Mouse (Mus musculus): ENCODE results near the gene Gpr108. TPM values are rescaled to one million over a fixed set of nuclear protein-coding genes. Genes with fewer than 3 reads are reported as not detected.
A peak's percentile ranks its signal among the peaks of the same experiment; 100 is the strongest.

Gpr108 gene
- total RNA-seq, 1 experiment from 2014 or later: 27.8 TPM

DNA sequence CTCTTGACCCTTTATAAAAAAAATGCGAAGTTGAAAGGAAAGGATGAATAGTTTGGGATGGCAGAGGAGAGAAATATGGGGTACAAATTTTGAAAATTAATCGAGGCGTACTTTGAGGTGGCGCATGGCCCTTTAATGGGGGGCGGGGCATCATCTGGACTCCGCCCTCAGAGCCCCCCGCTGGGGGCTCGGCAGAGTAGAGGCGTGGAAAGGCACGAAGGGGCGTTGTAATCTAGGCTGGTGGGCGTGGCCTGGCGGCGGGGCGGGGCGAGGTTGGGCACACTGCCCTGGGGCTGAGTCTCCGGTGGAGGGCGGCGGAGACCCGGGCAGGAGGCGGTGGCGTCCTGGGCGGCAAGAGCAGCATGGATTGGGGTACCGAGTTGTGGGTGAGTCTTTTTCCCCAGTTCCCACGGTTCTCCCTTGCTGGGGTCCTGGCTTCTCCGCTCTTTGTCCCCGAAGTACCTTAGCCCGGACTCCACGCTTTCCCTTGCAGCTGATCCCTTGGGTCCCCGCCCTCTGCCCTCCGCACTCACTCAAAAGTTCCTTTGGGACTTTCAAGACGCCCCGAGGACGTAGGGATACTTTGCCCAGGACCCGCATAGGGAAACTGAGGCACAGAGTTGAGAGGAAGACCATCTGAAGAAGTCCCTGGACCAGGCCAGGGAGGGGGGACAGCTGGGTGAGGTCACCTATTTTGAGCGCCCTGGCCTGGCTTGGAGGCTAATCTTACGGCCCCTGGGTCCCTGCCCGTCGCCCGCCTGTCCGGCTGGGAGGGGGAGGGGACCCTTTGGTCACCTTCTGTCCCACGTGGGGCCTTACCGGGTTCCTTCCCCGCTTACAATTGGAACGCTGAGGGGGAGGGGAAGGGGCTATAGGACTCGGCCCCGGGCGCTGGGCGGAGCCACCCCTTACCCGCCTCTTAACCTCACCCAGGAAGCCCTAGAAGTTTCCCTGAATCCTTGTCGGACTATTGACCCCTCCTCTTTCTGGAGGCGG lies 1.2 kb upstream of the Gpr108 start, which contains the start of gene Trip10:
Gene Trip10, plus strand, starts transcription at position 270 of the 996 bp plus-strand sequence.
- peak; percentile 48 for ATAC-seq (replicated peaks; ENCODE audit: insufficient number of reproducible peaks, low FRiP score, low TSS enrichment, poor library complexity, severe bottlenecking)

DNA sequence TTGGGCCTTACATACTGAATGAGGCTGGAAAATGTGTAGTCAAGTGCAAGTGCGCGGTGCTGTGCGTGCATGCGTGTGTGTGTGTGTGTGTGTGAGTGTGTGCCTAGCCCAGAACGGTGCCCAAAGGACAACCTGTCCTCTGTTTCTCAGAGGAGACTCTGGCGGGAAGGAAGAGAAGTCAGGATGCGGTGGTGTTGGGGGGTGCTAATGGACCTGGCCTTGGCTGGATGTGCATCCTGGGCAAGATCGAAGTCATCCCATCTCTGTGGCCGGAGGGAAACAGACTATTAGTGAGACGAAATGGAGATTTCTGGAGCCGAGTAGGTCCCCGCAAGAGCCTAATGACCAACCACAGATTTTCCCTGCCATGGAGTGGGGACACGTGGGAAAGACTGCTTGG lies 525 bp upstream of the Gpr108 start:
- no peak for ATAC-seq (replicated peaks; ENCODE audit: insufficient number of reproducible peaks, low FRiP score, low TSS enrichment, poor library complexity, severe bottlenecking)

DNA sequence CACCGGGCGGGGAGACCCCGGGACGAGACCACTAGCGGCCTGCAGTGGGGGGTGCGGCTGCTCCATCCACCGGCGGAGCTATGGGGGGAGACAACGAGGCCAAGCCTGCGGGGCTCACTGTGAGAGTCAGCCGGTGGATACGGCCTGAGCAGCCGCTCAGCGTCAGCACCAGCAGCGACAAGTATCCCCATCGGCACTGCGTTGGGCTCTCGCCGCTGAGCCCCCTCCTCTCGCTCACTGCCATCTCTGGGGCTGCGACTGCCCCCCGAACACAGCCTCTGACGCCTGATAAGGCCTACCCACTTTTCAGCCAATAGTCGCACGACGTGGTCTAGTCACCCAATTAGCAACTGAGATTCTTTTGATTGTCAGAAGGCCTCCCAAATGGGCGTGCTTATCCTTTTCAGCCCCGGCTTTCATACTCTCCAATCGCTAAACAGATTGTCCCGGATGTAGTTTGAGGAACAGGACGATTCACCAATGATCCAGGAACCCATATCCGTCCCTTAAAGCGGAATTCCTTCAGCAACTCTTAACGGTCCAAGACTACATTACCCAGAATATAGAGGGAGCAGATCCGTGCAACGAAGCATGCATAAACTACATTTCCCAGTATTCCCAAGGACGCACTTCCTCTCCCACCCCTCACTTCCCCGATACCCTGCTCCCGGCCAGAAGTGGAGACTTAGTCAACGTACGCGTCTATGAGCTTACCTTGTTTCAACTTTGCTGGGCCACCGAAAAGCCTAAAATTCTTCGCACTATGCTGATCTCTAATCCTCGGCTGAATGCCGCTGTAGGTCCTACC lies 649 bp downstream of the Gpr108 start:
- peak; percentile 78 for ATAC-seq (replicated peaks; ENCODE audit: insufficient number of reproducible peaks, low FRiP score, low TSS enrichment, poor library complexity, severe bottlenecking)

DNA sequence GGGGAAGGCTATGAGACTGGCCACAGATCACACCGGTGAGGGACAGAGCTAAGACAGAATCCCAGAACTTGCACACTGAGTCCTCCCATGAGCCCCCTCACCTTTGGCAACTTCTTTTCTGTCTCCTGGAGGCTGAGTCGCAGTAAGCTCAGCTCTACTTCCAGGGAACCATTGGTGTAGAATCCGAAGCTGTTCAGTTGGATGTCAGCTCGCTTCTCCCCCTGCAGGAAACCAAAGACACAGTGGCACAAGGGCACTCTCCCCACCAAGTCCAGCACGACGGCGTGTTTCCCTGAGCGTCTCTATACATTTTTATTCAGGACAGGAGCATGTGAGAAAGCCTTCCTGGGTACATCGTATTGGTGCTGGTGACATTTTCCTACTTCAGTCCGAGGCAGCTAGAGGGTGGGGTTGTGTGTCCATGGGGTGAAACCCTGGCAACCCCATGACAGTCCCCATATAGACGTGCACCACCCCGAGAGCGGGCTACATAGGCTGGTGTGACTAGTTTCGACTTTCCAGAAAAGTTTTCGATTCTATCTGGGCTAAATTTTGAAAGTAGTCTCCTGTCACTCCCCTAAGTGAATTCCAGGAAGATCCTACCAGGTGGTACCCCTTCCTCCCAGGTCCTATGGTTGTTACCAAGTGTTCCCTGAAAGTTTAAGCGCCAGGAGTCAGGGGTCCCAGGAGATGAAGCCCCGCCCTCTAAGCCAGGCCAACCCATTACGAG lies 1.4 kb downstream of the Gpr108 start:
- ATAC-seq (replicated peaks; ENCODE audit: insufficient number of reproducible peaks, low FRiP score, low TSS enrichment, poor library complexity, severe bottlenecking): no peak

DNA sequence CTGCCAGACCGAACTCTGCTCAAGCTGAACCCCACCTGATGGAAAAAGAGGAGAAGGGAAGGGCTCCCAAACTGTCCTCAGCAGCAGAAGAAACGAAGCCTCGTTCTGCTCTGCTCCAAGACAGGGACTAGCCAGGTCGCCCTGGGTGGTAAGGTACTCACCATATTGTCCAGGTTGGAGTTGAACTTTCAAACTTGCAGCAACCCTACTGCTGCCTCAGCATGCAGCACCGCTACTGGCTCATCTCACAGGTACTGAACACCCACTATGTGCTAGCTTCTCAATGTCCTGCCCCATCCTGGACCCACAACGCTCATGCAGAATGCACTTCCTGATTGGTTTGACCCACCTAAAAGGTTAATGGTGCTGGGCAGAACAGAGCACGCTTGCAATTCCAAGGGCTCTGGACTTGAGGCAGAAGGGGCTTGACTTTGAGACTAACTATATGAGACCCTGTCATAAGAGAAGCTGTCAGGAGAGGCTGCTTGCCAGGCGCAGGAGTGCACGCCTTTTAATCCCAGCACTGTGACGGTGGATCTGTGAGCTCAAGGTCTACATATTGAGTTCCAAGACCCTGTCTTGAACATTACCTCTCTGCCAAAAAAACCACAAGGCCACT lies 2.8 kb downstream of the Gpr108 start:
- no peak for ATAC-seq (replicated peaks; ENCODE audit: insufficient number of reproducible peaks, low FRiP score, low TSS enrichment, poor library complexity, severe bottlenecking)

DNA sequence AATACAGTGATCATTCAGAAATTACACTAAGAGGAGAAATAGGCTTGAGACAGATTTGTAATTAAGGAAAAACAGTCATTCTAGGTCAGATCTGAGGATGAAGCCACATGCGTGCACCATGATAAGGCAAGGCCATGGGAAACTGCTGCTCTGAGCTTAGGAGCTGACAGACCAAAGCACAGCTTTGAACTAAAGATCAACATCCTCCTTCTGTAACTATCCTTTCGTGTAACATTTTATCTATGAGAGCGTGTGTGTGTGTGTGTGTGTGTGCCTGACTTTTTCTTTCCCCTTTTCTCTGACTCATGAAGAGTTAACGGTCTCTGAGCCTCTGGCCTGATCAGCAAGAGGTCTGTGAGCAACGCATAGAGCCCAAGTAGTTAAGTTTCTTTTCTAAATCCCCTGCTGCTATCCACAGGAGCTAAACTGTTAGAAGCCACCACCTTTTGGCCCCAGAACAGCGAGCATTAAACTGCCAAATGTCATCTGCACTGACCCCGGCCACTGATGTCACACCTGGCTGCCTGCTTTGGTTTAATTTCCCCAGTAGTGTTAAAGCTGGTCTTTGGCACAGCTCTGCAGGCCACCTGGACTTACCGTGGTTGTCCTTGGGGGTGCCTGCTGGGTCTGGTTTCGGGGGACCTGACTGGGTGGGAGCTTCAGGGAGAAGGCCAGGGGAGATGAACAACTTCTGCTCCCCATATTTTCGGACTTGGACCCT lies 4.4 kb downstream of the Gpr108 start:
- ATAC-seq (replicated peaks; ENCODE audit: insufficient number of reproducible peaks, low FRiP score, low TSS enrichment, poor library complexity, severe bottlenecking): no peak

DNA sequence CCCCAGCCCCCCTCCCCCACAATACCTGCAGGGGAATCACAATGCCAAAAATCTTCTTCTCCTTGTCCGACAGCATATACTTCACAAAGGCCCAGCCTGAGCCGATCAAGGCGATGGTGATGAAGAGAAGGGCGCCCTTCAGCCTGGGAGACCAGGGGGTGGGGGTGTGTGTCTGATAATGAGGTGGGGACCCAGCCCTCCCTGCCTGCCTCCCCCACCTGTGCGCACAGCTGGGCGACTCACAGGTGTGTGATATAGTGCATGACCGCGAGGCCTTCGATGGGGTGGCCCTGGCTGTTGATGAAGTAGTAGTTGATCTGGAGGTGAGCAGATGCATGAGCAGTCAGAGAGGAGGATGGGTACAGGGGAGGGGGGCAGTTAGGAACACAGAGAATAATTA lies 11.1 kb downstream of the Gpr108 start:
- ATAC-seq (replicated peaks; ENCODE audit: insufficient number of reproducible peaks, low FRiP score, low TSS enrichment, poor library complexity, severe bottlenecking): no peak

DNA sequence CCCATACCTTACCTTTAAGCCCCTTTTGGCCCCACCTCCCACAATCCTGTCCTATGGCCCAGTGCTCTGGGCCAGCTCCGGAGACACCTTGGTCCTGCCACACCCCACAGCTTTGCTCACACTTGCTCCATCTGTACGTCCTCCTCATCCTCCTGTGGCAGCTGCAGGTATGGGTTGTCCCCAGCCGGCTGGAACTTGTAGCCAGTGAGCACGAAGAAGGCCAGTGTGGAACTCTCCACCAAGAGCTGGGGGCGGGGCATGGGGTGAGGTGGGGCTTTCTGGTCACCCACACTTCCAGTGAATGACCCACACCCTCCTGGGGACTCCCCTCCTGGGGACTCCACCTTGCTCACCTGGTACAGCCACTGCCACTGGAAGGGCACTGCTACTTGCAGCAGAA lies 12.4 kb downstream of the Gpr108 start:
- no peak for ATAC-seq (replicated peaks; ENCODE audit: insufficient number of reproducible peaks, low FRiP score, low TSS enrichment, poor library complexity, severe bottlenecking)

DNA sequence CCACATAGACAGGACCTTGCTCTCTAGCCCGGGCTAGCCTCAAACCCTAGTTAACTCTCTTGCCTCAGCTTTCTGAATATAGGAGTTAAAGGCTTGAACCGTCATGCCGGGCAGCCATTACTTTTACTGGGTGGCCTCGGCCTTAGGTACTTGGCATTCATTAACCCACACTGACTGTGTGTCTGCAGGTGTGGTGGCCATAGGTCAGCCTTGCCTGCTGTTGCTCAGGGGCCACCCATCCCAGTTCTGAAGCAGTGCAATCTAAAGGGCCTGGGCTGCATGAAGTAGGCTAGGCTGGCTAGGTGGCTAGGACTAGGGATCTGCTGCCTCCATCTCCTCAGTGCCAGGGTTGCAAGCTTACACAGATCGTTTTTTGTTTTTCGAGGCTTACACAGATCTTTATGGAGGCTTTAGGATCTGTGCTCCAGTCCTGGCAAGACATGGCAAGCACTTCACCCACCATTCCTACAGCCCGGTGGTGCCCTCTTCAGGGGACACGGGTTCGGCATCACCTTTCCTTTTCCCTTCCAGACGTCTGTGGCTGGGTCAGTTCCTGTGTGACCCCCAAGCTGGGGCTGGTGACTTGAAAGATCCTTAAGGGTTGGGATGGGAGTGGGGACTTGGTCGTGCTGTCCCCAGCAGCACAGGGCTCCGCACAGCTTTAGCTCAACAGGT lies 13.9 kb downstream of the Gpr108 start:
- no peak for ATAC-seq (replicated peaks; ENCODE audit: insufficient number of reproducible peaks, low FRiP score, low TSS enrichment, poor library complexity, severe bottlenecking)

DNA sequence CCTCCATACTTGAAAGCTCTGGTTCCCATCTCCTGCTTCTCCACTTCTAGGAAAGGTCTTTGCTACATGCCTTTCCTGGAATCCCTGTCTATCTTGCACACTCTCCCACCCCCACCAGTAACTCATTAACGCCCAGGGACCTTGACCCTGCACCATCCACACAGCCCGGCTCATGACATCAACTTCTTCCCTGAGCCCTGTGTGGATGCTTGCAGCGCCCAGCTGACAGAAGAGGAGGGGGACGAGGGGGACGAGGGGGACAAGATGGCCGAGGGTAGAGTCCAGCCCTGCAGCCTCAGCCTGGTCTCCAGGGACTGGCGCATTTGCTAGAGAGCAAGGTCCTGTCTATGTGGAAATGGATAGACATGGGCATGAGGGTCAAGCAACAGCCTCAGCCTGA lies 15.2 kb downstream of the Gpr108 start:
- ATAC-seq (replicated peaks; ENCODE audit: insufficient number of reproducible peaks, low FRiP score, low TSS enrichment, poor library complexity, severe bottlenecking): no peak

DNA sequence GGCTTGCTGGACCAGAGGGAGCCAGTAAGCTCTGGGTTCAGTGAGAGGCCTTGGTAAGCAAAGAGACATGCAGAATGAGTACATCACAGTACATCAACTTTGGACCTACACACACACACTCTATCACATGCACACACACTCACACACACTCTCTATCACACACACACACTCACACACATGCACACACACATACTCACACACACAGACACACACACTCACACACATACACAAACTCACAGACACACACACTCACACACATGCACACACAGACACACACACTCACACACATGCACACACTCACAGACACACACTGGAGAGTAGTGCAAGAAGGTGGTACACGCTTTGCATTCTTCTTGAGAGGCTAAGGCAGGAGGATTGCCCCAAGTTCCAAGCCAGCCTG lies 16.0 kb downstream of the Gpr108 start:
- no peak for ATAC-seq (replicated peaks; ENCODE audit: insufficient number of reproducible peaks, low FRiP score, low TSS enrichment, poor library complexity, severe bottlenecking)

DNA sequence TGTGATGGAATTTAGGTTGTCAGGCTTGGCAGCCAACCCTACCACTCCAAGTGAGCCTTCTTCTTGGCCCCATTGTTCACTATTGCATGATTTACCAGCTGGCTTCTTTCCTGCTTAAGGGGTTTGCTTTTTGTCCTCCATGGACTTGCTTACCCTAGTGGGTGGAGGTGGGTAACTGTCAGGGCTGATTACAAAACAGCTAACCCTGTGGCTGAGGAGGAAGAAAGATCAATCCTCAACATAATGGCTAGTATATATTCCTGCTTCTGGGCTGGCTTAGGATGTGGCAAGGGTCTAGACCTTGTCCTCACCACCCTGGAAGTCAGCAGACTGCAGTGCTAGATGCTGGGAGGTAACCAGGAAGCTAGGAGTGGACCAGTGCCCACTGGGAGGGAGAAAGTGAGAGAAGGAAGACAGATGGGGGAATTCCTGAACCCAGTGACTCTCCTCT lies 16.9 kb downstream of the Gpr108 start:
- ATAC-seq (replicated peaks; ENCODE audit: insufficient number of reproducible peaks, low FRiP score, low TSS enrichment, poor library complexity, severe bottlenecking): no peak

DNA sequence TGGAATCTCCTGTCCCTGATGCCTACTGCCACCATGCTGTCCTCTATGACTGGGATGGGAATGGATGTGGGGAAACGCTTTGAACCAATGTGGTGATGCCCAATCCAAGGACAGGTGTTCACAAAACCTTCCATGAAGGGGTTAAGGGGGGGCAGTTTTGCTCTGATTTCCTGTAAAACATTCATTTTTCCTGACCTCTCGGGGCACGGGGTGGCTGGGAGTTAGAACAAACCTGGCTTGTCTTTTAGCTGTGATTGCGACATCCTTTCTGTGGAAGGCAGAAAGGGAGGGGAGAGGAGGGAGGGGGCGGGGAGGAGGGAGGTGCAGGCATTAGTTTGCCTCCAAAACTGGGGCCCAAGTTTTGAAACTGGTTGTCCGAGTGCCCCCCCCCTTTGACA lies 17.5 kb downstream of the Gpr108 start:
- ATAC-seq (replicated peaks; ENCODE audit: insufficient number of reproducible peaks, low FRiP score, low TSS enrichment, poor library complexity, severe bottlenecking): no peak

DNA sequence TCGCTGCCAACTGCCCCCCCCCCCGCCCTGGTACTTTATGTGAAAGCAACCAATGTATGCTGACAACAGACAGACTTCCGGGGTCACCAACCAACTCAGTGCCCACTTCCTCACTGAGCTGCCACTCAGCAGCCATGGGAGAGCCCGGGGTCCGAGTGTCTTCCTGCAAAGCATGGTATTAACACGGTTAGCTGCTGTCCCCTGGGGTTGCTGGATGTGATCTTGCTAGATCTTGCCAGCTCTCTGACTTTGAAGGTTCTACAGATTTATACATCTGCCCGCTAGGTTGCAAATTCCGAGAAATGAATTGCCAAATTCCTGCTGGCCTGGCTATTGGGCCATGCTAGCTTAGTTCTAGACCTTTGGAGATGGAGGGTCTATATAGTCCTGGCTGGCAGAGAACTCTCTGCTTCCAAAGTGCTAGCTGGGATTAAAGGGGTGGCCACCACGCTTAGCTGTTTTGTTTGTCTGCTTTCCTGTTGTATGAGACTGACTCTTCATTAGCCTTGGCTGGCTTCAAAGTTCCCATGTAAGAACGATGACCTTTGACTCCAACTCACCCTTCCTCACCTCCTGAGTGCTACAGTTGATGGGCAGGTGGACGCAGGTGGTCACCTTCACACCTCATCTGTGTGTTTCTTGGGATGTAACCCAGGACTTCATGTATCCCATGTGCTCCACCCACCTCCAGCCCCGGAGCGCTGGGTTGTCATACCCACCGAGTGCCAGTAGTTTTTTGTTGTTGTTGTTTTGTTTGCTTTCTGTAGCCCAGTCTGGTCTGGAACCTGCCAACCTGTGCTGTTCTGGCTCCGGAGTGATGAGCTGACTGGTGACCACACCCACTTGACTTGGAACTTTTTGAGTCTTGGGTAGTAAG lies 18.2 kb downstream of the Gpr108 start:
- no peak for ATAC-seq (replicated peaks; ENCODE audit: insufficient number of reproducible peaks, low FRiP score, low TSS enrichment, poor library complexity, severe bottlenecking)

DNA sequence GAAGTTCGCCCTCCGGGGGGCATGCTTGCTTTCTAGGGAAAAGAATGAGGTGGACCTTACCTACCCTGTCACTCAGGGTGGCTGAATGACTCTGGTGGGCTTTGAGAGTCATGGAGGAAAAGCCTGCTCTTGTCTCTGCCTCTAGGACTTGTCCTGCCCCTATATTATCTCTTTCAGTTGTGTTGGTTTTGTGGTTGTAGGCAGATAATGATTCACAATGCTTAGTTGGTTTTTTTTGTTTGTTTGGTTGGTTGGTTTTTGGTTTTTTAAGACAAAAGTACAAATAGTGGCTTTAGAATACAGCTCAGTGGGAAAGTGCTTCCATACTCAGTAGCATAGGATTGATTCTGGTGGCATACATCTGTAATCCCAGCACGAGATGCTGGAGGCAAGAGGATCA lies 19.4 kb downstream of the Gpr108 start:
- no peak for ATAC-seq (replicated peaks; ENCODE audit: insufficient number of reproducible peaks, low FRiP score, low TSS enrichment, poor library complexity, severe bottlenecking)

DNA sequence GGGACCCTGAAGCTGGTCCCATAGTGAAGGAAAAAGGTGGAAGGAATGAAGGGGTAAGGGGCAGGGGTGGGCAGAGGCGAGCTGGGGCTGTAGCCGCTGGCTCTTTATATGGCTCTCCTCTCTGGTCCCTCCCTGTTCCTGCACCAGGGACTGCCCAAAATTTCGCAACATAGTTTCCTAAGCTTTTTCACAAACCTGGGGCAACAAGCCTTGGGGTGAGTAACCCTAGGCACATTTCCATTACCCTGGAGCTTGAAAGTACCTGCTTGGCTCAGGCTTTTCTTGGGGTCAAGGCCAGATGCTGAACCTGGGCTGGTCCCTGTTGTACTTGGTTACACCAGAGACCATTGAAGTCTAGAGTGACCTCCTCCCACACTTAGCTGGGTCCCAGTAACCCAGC lies 20.2 kb downstream of the Gpr108 start, which contains the start of gene C3:
Gene C3, minus strand, starts transcription at position 123 of the 400 bp plus-strand sequence.
- 0 out of 2 replicates have a peak, but pooled peaks have one; percentile 48 for ATAC-seq (replicated peaks; ENCODE audit: insufficient number of reproducible peaks, low FRiP score, low TSS enrichment, poor library complexity, severe bottlenecking)
